Mouse (Mus musculus) embryonic facial prominence, embryonic 12.5 days (tissue): ENCODE data around the gene Cpe. TPM values are rescaled to one million over a fixed set of nuclear protein-coding genes. Genes with fewer than 3 reads are reported as not detected.
A peak's percentile ranks its signal among the peaks of the same experiment; 100 is the strongest.

ENCODE experiments used
- ATAC-seq: fragments of 200-750 bp; cut with Nextera tagmentation; 2 replicates; pipeline ENCODE4 v1.8.0; 2017; ENCODE audit not compliant: insufficient number of reproducible peaks, insufficient read depth, low FRiP score, low TSS enrichment
- H3K27ac ChIP-seq: fragments of 300-500 bp; sonication (generic); 2 replicates; pipeline ENCODE4 v1.5.1; 2016; ENCODE audit warnings: mild to moderate bottlenecking
- H3K27me3 ChIP-seq: fragments of 300-500 bp; sonication (generic); 2 replicates; pipeline ENCODE4 v1.6.1; 2016; ENCODE audit warnings: mild to moderate bottlenecking, moderate library complexity
- H3K36me3 ChIP-seq: fragments of 300-500 bp; sonication (generic); 2 replicates; pipeline ENCODE4 v1.6.1; 2016; ENCODE audit warnings: mild to moderate bottlenecking
- H3K4me1 ChIP-seq: fragments of 300-500 bp; sonication (generic); 2 replicates; pipeline ENCODE4 v1.6.1; 2016
- H3K4me2 ChIP-seq: fragments of 300-500 bp; sonication (generic); replicated peaks from 2 replicates; pipeline ENCODE4 v1.6.1; 2016; ENCODE audit warnings: mild to moderate bottlenecking, moderate library complexity
- H3K4me3 ChIP-seq: fragments of 300-500 bp; sonication (generic); 2 replicates; pipeline ENCODE4 v1.5.1; 2016; ENCODE audit warnings: mild to moderate bottlenecking
- H3K9ac ChIP-seq: fragments of 300-500 bp; sonication (generic); 2 replicates; pipeline ENCODE4 v1.6.1; 2016; ENCODE audit warnings: mild to moderate bottlenecking, moderate library complexity
- H3K9me3 ChIP-seq: fragments of 300-500 bp; sonication (generic); 2 replicates; pipeline ENCODE4 v1.6.1; 2016; ENCODE audit warnings: mild to moderate bottlenecking, moderate library complexity
- WGBS: fragments of 180-500 bp; shearing (Covaris S2); methylation state at CpG from one replicate; pipeline ENCODE4 v1.1.7; 2016; 5-methylcytosine and 5-hydroxymethylcytosine counted together
- polyA plus RNA-seq: library from polyadenylated mRNA; unstranded; fragments of >200 nt; fragmentation: Nextera tagmentation; extraction: Ambion mirVana; gene quantifications from 2 replicates; pipeline ENCODE4 v1.2.1, GENCODE M21; 2016

Gene Cpe
- polyA plus RNA-seq, 1 experiment from 2014 or later: 183 TPM

DNA sequence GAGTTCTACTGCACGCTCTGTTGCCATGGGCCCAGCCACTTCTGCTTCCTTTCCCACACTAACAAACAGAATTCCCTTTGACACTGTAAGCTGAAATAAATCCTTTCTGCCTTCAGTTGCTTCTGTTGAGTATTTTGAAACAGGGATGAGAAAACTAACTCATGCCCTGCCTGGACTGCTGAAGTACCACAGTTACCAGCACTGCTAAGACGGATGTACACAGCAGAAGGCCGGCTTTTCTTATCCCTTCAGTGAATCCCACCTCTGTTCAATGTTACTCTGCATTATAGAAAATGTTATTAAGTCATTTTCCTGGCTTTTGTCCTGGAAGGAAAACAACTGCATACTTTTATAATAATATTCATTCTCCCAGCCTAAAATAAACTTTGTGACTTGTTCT lies 45.7 kb downstream of the Cpe start:
- Histone ChIP-seq H3K9ac (no peak overlapping the region), H3K27ac (no peak overlapping the region), H3K4me2 (no peak overlapping the region), H3K4me3 (no peak overlapping the region), H3K27me3 (no peaks in the 10 kb centered on the region), H3K36me3 (no peaks in the 10 kb centered on the region), H3K9me3 (no peaks in the 10 kb centered on the region), H3K4me1 (no peaks in the 10 kb centered on the region)
- WGBS: 89% methylated on average over 3 of the region's 3 CpGs
- no peak for ATAC-seq

DNA sequence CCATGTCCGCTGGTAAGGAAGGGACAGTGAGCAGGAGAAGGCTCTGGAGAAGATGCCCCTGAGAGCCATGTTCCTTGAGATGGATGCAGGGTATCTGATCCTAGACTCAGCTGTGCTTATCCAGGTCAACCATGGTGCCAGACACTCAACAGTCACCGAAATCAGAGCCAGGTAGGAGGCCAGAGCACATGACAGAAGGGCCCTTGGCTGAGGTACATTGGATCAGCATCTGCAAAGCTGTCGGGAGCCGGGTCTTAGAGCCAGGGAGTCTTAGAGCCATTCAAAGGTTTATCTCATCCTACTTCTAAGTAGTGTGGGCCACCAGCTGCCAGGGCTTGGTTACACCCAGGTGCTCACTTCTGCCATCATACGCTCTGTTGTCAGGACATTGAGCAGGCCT lies 46.4 kb downstream of the Cpe start:
- no peak overlapping the region for H3K27ac ChIP-seq
- H3K9ac ChIP-seq: no peak overlapping the region
- no peaks in the 10 kb centered on the region for H3K4me1 ChIP-seq
- no peaks in the 10 kb centered on the region for H3K36me3 ChIP-seq
- no peak overlapping the region for H3K4me2 ChIP-seq
- no peaks in the 10 kb centered on the region for H3K27me3 ChIP-seq
- H3K9me3 ChIP-seq: no peaks in the 10 kb centered on the region
- WGBS: 94% methylated on average over 5 of the region's 5 CpGs
- no peak overlapping the region for H3K4me3 ChIP-seq
- ATAC-seq: 0 out of 2 replicates have a peak, but pooled peaks have one; percentile 22

DNA sequence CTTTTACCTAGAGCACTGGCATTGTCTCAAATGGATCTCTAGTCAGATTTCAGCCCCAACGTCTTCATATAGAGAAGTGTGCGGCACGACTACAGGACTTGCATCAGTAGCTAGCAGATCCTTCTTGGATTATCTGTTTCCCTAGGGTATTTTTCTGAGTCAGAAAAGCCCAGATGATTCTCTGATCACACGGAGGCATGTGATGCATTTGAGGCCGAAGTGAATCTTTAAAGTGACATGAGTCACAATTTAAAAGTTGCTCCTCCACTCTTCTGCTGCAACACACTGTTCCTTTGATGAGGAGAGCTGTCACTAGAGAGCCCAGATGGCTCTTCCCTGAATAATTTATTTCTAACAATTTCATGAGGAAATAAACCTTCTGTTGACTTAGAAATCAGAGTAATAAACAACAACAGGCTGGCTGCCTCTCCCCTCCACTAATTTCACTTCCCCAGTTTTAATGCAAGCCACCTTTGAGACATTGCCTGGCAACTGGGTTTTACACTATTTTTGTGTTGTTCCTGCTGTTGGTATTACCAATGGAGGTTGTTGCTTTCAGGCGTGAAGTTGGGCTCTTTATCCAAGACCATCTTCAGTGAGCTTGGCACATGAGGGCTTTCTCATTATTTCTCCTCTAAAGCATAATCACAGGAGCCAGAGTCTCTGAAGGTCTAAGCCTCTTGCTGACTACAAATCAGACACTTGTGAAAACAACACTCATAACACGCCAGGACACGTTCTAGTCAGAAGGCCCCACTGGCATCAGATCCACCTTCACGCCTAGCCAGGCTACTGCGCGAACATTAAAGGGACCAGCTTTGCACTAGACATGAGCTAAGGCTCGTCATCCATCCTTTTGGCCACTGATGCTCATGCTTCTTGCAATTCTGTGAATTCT lies 48.5 kb downstream of the Cpe start:
- H3K27ac ChIP-seq: no peak overlapping the region
- H3K4me1 ChIP-seq: no peaks in the 10 kb centered on the region
- no peaks in the 10 kb centered on the region for H3K9me3 ChIP-seq
- 88% methylated on average over 12 of the region's 12 CpGs for WGBS
- H3K9ac ChIP-seq: no peak overlapping the region
- no peak overlapping the region for H3K4me3 ChIP-seq
- no peaks in the 10 kb centered on the region for H3K27me3 ChIP-seq
- H3K36me3 ChIP-seq: no peaks in the 10 kb centered on the region
- no peak for ATAC-seq
- no peak overlapping the region for H3K4me2 ChIP-seq

DNA sequence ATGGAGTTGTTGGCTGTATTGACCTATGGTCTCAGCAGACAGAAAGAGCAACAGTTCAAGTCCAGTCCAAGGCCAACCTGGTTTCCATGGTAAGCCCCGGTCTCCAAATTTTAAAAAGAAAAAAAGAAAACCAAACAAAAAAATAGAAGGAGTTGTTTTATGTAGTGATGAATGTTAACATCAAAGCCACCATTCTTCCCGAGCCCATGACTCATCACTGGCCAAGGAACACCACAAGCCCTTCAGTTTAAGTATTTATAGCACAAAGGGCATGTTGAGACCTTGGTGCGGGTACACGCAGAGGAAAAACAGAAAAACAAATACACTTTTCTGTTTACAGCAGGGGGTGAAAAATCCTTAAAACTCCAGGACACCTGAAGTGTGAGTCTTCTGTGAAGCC lies 49.5 kb downstream of the Cpe start:
- H3K36me3 ChIP-seq: no peaks in the 10 kb centered on the region
- no peaks in the 10 kb centered on the region for H3K9me3 ChIP-seq
- H3K9ac ChIP-seq: no peak overlapping the region
- H3K4me2 ChIP-seq: no peak overlapping the region
- H3K4me3 ChIP-seq: no peak overlapping the region
- ATAC-seq: no peak
- H3K4me1 ChIP-seq: no peaks in the 10 kb centered on the region
- H3K27ac ChIP-seq: no peak overlapping the region
- no peaks in the 10 kb centered on the region for H3K27me3 ChIP-seq
- 75% methylated on average over 4 of the region's 4 CpGs for WGBS

DNA sequence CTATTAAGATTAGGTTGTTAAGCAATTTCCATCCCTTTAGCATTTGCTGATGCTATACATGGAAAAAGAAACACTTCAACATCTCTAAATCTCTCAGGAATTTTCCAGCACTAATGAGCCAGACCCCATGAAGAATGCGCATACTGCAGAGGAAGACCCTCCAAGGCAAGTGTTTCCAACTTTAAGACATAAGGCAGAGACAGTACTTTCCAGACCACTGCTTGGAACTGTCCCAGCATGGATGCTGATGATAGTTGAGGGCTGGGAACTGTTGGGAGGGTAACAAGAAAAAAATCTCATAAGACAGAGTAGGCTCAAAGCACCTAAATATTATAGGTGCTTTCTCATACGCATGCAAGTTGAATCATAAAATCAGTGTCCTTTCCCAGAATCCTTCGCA lies 50.1 kb downstream of the Cpe start:
- Histone ChIP-seq H3K4me1 (no peaks in the 10 kb centered on the region), H3K4me3 (no peak overlapping the region), H3K27me3 (no peaks in the 10 kb centered on the region), H3K36me3 (no peaks in the 10 kb centered on the region), H3K9me3 (no peaks in the 10 kb centered on the region), H3K9ac (no peak overlapping the region), H3K4me2 (no peak overlapping the region), H3K27ac (no peak overlapping the region)
- ATAC-seq: no peak
- 95% methylated on average over 3 of the region's 3 CpGs for WGBS

DNA sequence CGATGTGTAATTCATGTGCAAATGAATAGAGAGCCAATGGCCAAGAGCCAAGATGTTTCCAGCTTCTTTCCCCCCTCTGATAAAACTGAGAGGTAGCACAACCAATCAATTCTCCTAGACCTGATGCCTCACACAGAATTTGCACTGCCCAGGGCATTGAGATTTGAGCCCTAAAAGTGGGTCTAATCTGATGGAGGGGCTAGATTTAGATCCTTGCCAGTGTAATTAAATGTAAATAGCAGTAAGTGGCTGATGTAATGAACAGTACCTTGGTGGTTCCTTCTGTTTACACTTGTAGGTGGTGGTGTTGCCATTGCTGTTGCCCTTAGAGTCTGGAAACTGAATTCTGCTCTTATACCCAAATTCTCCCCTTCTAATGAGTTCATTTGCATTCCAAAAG lies 52.3 kb downstream of the Cpe start:
- H3K9ac ChIP-seq: no peak overlapping the region
- H3K27me3 ChIP-seq: no peaks in the 10 kb centered on the region
- H3K4me2 ChIP-seq: no peak overlapping the region
- H3K36me3 ChIP-seq: no peaks in the 10 kb centered on the region
- WGBS: 78% methylated on average over 1 of the region's 1 CpGs
- no peak for ATAC-seq
- no peaks in the 10 kb centered on the region for H3K4me1 ChIP-seq
- no peak overlapping the region for H3K4me3 ChIP-seq
- no peak overlapping the region for H3K27ac ChIP-seq
- H3K9me3 ChIP-seq: no peaks in the 10 kb centered on the region

DNA sequence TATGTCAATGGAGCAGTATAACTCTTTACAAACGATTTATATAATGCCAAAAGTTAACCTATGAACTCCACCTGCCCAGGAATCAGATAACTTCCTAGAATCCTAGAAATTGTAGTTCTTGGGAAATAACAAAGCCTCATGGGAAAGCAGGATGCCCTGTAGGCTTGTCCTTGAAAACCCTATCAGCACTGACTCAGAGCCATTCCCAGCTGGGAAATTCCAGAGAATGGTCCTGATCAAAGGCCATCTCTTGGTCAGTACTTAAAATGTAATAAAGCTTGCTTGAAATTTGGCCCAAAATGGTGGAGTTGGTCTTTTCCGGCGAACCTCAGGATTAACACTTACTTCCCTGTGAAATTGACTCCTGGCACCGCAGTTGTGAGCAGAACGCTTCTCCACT lies 53.2 kb downstream of the Cpe start:
- no peak overlapping the region for H3K9ac ChIP-seq
- ATAC-seq: no peak
- no peak overlapping the region for H3K4me3 ChIP-seq
- H3K27me3 ChIP-seq: no peaks in the 10 kb centered on the region
- H3K4me1 ChIP-seq: no peaks in the 10 kb centered on the region
- H3K9me3 ChIP-seq: no peaks in the 10 kb centered on the region
- WGBS: 86% methylated on average over 5 of the region's 5 CpGs
- no peak overlapping the region for H3K4me2 ChIP-seq
- H3K27ac ChIP-seq: no peak overlapping the region
- H3K36me3 ChIP-seq: no peaks in the 10 kb centered on the region

DNA sequence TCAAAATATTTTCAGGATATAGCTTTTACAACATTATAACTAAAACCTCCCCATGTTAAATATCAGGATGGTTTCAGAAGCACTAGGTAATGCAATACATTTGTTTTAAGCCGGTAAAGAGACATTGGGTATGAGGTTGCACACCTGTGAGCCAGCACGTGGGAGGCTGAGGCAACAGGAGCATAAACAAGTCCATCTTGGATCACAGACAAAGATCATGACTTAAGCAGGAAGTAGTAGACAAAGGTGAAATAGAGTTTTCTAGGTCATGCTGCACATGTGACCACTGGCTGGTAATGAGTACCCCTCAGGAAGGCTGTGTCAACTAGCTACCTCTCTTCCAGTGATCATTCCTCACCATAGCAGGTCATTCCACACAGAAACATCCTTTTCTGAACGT lies 58.0 kb downstream of the Cpe start:
- H3K4me2 ChIP-seq: no peak overlapping the region
- H3K27ac ChIP-seq: no peak overlapping the region
- no peak overlapping the region for H3K9ac ChIP-seq
- H3K4me3 ChIP-seq: no peak overlapping the region
- 75% methylated on average over 3 of the region's 3 CpGs for WGBS
- no peaks in the 10 kb centered on the region for H3K9me3 ChIP-seq
- no peaks in the 10 kb centered on the region for H3K4me1 ChIP-seq
- ATAC-seq: no peak
- no peaks in the 10 kb centered on the region for H3K27me3 ChIP-seq
- no peaks in the 10 kb centered on the region for H3K36me3 ChIP-seq

DNA sequence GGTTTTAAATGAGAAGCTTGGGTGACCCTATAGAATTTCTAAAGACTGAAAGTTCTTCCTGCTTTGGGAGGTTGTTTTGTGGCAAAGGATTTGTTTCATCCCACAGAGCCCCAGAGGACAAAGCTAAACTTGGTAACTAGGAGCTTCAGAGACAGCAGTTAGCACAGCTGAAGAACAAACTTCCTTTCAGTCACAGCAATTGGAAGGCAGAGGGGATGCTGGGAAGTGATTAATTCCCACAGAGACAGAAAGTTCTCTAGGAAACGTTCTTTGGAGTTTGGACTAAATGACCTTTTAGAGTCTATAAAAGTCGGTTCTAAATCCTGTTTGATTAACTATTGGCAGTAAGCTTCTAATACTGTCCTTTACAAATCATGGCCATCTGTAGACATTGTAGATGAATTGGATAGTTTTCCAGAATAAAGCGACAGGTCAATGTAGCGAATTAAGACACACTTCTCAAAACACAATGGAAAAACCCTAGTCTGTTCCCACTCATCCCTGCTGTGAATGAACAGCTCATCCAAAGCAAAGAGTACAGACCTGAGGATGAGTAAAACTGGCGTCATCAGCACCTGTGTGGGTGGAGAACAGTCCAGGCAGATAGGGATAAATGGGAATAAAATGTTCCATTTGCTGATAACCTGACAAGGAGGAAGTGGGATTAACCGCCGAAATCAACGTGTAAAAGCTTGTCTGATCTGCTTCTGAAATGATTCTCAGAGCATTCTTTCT lies 58.6 kb downstream of the Cpe start:
- WGBS: 81% methylated on average over 8 of the region's 8 CpGs
- no peaks in the 10 kb centered on the region for H3K4me1 ChIP-seq
- no peak overlapping the region for H3K27ac ChIP-seq
- no peak overlapping the region for H3K4me3 ChIP-seq
- no peaks in the 10 kb centered on the region for H3K27me3 ChIP-seq
- H3K9ac ChIP-seq: no peak overlapping the region
- no peaks in the 10 kb centered on the region for H3K36me3 ChIP-seq
- H3K4me2 ChIP-seq: no peak overlapping the region
- no peak for ATAC-seq
- no peaks in the 10 kb centered on the region for H3K9me3 ChIP-seq

DNA sequence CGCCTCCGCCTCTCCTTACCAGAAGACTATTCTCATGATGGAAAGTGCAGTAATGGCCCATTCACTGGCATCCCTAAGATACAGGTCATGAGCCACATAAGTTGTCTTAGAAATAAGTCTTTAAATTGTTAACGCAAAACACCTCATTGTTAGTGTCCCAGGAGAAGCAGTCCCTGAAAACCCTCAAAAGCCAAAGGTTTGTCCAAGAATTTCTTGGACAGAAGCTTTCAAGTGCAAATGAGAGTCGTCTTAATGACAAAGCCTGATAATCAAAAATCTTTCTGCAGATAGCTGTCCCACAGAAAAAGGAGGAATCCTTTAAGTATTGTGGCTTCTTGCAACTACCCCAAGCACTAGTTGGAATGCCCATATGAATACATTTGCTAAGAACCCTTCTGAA lies 60.7 kb downstream of the Cpe start:
- H3K9ac ChIP-seq: no peak overlapping the region
- ATAC-seq: no peak
- 92% methylated on average over 4 of the region's 4 CpGs for WGBS
- no peak overlapping the region for H3K4me2 ChIP-seq
- H3K27ac ChIP-seq: no peak overlapping the region
- no peaks in the 10 kb centered on the region for H3K4me1 ChIP-seq
- no peaks in the 10 kb centered on the region for H3K36me3 ChIP-seq
- no peaks in the 10 kb centered on the region for H3K9me3 ChIP-seq
- H3K27me3 ChIP-seq: no peaks in the 10 kb centered on the region
- no peak overlapping the region for H3K4me3 ChIP-seq

DNA sequence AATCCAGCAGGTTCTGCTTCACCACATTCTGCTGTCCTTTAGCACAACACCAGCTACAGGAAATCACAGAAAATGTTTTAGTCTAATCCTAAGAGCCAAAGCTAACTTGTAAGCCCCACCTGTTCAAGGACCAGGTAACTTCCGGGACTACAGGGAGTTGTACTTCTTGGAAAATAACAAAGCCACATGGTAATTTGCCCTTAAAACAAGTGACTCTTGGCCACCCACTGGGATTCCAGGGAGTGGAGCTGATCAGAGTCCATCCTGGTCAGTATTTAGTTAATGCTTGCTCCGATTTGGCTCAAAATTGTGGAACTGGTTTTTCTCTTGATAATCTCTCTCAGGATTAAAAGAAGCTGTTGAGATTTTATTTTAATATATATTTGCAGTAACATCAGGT lies 61.1 kb downstream of the Cpe start:
- no peaks in the 10 kb centered on the region for H3K27me3 ChIP-seq
- no peaks in the 10 kb centered on the region for H3K4me1 ChIP-seq
- no peak for ATAC-seq
- H3K4me3 ChIP-seq: no peak overlapping the region
- no peak overlapping the region for H3K9ac ChIP-seq
- no peaks in the 10 kb centered on the region for H3K36me3 ChIP-seq
- WGBS: 76% methylated on average over 2 of the region's 2 CpGs
- no peaks in the 10 kb centered on the region for H3K9me3 ChIP-seq
- no peak overlapping the region for H3K27ac ChIP-seq
- no peak overlapping the region for H3K4me2 ChIP-seq

DNA sequence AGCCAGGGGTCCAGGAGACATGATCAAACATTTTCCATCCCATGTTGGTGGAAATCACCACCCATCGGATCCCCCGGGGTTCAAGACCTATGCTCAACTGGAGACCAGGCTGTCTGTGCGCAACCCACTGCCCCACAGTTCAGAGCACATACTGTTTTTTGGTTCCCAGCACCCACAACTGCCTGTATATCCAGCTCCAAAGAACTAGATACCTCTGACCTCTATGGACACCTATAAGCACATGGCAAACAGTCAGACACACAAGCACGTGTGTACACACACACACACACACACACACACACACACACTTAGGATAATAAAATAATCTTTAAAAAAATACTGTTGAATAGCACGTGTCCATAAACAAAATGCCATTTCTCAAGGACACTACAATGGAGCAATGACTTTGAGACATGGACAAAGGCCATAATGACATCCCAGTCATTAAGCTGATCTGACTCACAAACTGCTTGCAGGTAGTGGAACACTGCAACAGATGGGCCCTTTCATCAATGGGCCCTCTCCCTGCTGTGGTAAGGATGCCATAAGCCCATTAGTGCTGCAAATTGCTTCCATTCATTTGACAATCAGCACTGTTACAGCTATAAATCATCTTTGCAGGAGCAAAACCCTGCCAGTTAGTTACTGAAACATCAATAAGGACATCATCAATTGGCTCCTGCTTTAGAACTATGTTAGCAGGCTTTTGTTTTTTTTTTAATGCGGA lies 63.7 kb downstream of the Cpe start:
- H3K9ac ChIP-seq: no peak overlapping the region
- no peaks in the 10 kb centered on the region for H3K4me1 ChIP-seq
- 87% methylated on average over 6 of the region's 6 CpGs for WGBS
- H3K4me3 ChIP-seq: no peak overlapping the region
- no peaks in the 10 kb centered on the region for H3K36me3 ChIP-seq
- no peak for ATAC-seq
- no peak overlapping the region for H3K4me2 ChIP-seq
- H3K9me3 ChIP-seq: no peaks in the 10 kb centered on the region
- no peak overlapping the region for H3K27ac ChIP-seq
- H3K27me3 ChIP-seq: no peaks in the 10 kb centered on the region
